Mouse (Mus musculus): ENCODE measurements around the gene Sdr9c7. TPM values are rescaled to one million over a fixed set of nuclear protein-coding genes. Genes with fewer than 3 reads are reported as not detected.

The Sdr9c7 gene
- polyA plus RNA-seq (2012), result not detected in 2 replicates

GRCm38 (mm10) chr10:127898218-127898617 lies at the start of gene Sdr9c7:
Gene Sdr9c7 (plus strand): TSS chr10:127898518.
- H3K27me3 ChIP-seq (ENCODE audit: control insufficient read depth), result no peaks in the 10 kb centered on the region
- H3K36me3 ChIP-seq (ENCODE audit: control insufficient read depth), result no peaks in the 10 kb centered on the region
- H3K9me3 ChIP-seq (ENCODE audit: control insufficient read depth, low read length), result no peaks in the 10 kb centered on the region
- no peak for TF ChIP-seq GATA1 (IDR thresholded peaks at IDR 0.05; ENCODE audit: low read length)
- TF ChIP-seq TAL1 (IDR thresholded peaks at IDR 0.05; ENCODE audit: low read length), result no peak
- no peak within 1 kb of the TSS for H3K4me3 ChIP-seq (replicated peaks)
- H3K4me1 ChIP-seq (ENCODE audit: control insufficient read depth), result no peaks in the 10 kb centered on the region

- Histone ChIP-seq H3K9me3 (ENCODE audit: control insufficient read depth, low read length) (no peaks in the 10 kb centered on the region), H3K27me3 (ENCODE audit: control insufficient read depth) (no peaks in the 10 kb centered on the region), H3K36me3 (ENCODE audit: control insufficient read depth) (no peaks in the 10 kb centered on the region), H3K4me1 (ENCODE audit: control insufficient read depth) (no peaks in the 10 kb centered on the region), H3K4me3 (replicated peaks) (no peak within 1 kb of the TSS)
- no peak for TF ChIP-seq TAL1 (IDR thresholded peaks at IDR 0.05; ENCODE audit: low read length)
- TF ChIP-seq GATA1 (IDR thresholded peaks at IDR 0.05; ENCODE audit: low read length), result no peak
Observed at GRCm38 (mm10) chr10:127849628-127850027, 48.7 kb upstream of the Sdr9c7 start, which contains the start of gene Rdh19. Gene Rdh19 (plus strand): TSS chr10:127849928.

- Histone ChIP-seq H3K4me1 (ENCODE audit: control insufficient read depth) (no peaks in the 10 kb centered on the region), H3K27me3 (ENCODE audit: control insufficient read depth) (no peaks in the 10 kb centered on the region), H3K9me3 (ENCODE audit: control insufficient read depth, low read length) (no peaks in the 10 kb centered on the region), H3K36me3 (ENCODE audit: control insufficient read depth) (no peaks in the 10 kb centered on the region), H3K4me3 (replicated peaks) (no peak overlapping the region)
- TF ChIP-seq TAL1 (IDR thresholded peaks at IDR 0.05; ENCODE audit: low read length) (no peak), GATA1 (IDR thresholded peaks at IDR 0.05; ENCODE audit: low read length) (no peak)
Observed at GRCm38 (mm10) chr10:127856376-127856775, 41.9 kb upstream of the Sdr9c7 start.

- Histone ChIP-seq H3K4me3 (replicated peaks) (no peak overlapping the region), H3K9me3 (ENCODE audit: control insufficient read depth, low read length) (no peaks in the 10 kb centered on the region), H3K36me3 (ENCODE audit: control insufficient read depth) (no peaks in the 10 kb centered on the region), H3K27me3 (ENCODE audit: control insufficient read depth) (no peaks in the 10 kb centered on the region), H3K4me1 (ENCODE audit: control insufficient read depth) (no peaks in the 10 kb centered on the region)
- TF ChIP-seq TAL1 (IDR thresholded peaks at IDR 0.05; ENCODE audit: low read length) (no peak), GATA1 (IDR thresholded peaks at IDR 0.05; ENCODE audit: low read length) (no peak)
Observed at GRCm38 (mm10) chr10:127864931-127865330, 33.4 kb upstream of the Sdr9c7 start.

- no peaks in the 10 kb centered on the region for H3K4me1 ChIP-seq (ENCODE audit: control insufficient read depth)
- TF ChIP-seq GATA1 (IDR thresholded peaks at IDR 0.05; ENCODE audit: low read length), result no peak
- TF ChIP-seq TAL1 (IDR thresholded peaks at IDR 0.05; ENCODE audit: low read length), result no peak
- H3K4me3 ChIP-seq (replicated peaks), result no peak within 1 kb of the TSS
- H3K9me3 ChIP-seq (ENCODE audit: control insufficient read depth, low read length), result peaks cover 2% of the 10 kb centered on the region; the same call in 1 of the 2 replicates
- H3K27me3 ChIP-seq (ENCODE audit: control insufficient read depth), result no peaks in the 10 kb centered on the region
- H3K36me3 ChIP-seq (ENCODE audit: control insufficient read depth), result no peaks in the 10 kb centered on the region
Observed at GRCm38 (mm10) chr10:127866232-127866631, 32.1 kb upstream of the Sdr9c7 start, which contains the start of gene Rdh16f2. Gene Rdh16f2 (plus strand): TSS chr10:127866474.

- TF ChIP-seq GATA1 (IDR thresholded peaks at IDR 0.05; ENCODE audit: low read length) (no peak), TAL1 (IDR thresholded peaks at IDR 0.05; ENCODE audit: low read length) (no peak)
- H3K4me1 ChIP-seq (ENCODE audit: control insufficient read depth), result no peaks in the 10 kb centered on the region
- H3K36me3 ChIP-seq (ENCODE audit: control insufficient read depth), result no peaks in the 10 kb centered on the region
- H3K4me3 ChIP-seq (replicated peaks), result no peak overlapping the region
- no peaks in the 10 kb centered on the region for H3K27me3 ChIP-seq (ENCODE audit: control insufficient read depth)
- peaks cover 2% of the 10 kb centered on the region; the same call in 1 of the 2 replicates for H3K9me3 ChIP-seq (ENCODE audit: control insufficient read depth, low read length)
Observed at GRCm38 (mm10) chr10:127872484-127872883, 25.8 kb upstream of the Sdr9c7 start.

- Histone ChIP-seq H3K4me3 (replicated peaks) (no peak overlapping the region), H3K27me3 (ENCODE audit: control insufficient read depth) (no peaks in the 10 kb centered on the region), H3K36me3 (ENCODE audit: control insufficient read depth) (no peaks in the 10 kb centered on the region), H3K9me3 (ENCODE audit: control insufficient read depth, low read length) (no peaks in the 10 kb centered on the region), H3K4me1 (ENCODE audit: control insufficient read depth) (peaks cover 14% of the 10 kb centered on the region)
- TF ChIP-seq GATA1 (IDR thresholded peaks at IDR 0.05; ENCODE audit: low read length), result no peak
- no peak for TF ChIP-seq TAL1 (IDR thresholded peaks at IDR 0.05; ENCODE audit: low read length)
Observed at GRCm38 (mm10) chr10:127877681-127878080, 20.6 kb upstream of the Sdr9c7 start.

GRCm38 (mm10) chr10:127878262-127879057 lies 19.9 kb upstream of the Sdr9c7 start:
- no peaks in the 10 kb centered on the region for H3K9me3 ChIP-seq (ENCODE audit: control insufficient read depth, low read length)
- H3K27me3 ChIP-seq (ENCODE audit: control insufficient read depth), result no peaks in the 10 kb centered on the region
- H3K36me3 ChIP-seq (ENCODE audit: control insufficient read depth), result no peaks in the 10 kb centered on the region
- H3K4me1 ChIP-seq (ENCODE audit: control insufficient read depth), result peaks cover 14% of the 10 kb centered on the region
- H3K4me3 ChIP-seq (replicated peaks), result no peak overlapping the region
- TF ChIP-seq TAL1 (IDR thresholded peaks at IDR 0.05; ENCODE audit: low read length) (no peak), GATA1 (IDR thresholded peaks at IDR 0.05; ENCODE audit: low read length) (no peak)

- Histone ChIP-seq H3K4me3 (replicated peaks) (no peak overlapping the region), H3K9me3 (ENCODE audit: control insufficient read depth, low read length) (no peaks in the 10 kb centered on the region), H3K4me1 (ENCODE audit: control insufficient read depth) (peaks cover 14% of the 10 kb centered on the region), H3K27me3 (ENCODE audit: control insufficient read depth) (no peaks in the 10 kb centered on the region), H3K36me3 (ENCODE audit: control insufficient read depth) (no peaks in the 10 kb centered on the region)
- no peak for TF ChIP-seq TAL1 (IDR thresholded peaks at IDR 0.05; ENCODE audit: low read length)
Observed at GRCm38 (mm10) chr10:127879155-127879688, 19.1 kb upstream of the Sdr9c7 start.
